Mouse (Mus musculus): Measurements from ENCODE around the gene Dclre1a.
"Not testable (repeated sequence)": the region's sequence is repeated elsewhere in the genome, so short reads cannot be mapped to it uniquely, and the experiment has no call there.

Dclre1a gene

DNA sequence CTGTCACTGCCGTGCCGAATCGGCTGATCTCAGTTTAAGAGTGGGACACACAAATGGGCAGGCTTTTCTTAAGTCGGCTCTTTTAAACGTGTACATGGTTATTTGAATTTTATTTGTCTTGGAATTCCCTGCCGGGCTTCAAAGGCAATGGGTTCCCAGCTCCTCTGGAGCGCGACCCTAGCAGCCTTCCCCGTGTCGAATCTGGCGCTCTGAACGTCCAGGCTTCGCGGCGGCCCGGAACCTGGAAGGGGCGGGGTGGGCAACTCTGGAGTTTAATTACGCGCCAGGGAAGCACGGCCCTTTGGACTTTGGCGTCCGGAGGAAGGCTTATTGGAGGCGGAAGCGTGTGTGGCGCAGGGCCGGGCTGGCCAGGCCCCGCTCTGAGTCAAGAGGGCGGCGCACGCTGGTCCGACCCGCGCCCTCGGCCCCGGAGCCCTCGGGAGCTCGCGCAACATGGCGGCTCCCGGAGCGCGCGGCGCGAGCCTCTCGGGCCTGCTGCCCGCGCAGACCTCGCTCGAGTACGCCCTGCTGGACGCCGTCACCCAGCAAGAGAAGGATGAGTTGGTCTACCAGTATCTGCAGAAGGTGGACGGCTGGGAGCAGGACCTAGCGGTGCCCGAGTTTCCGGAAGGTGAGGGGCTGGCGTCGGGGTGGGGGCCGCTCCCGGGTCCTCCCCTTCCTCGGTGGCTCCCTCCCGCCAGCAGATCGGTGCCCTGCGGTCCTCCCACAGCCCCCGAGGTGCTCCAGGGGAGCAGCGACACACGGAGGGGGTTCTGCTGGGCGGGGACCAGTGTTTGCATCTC lies 409 bp upstream of the Dclre1a start, which contains the start of gene Nhlrc2:
Nhlrc2 (plus strand) TSS at position 32 of the 803 bp plus-strand sequence.
- peak; percentile 44 for DNase-seq (ENCODE audit: low spot score)

- no peak for DNase-seq (ENCODE audit: low spot score)
These were observed 2.0 kb downstream of the Dclre1a start for GRCm38 (mm10) chr19:56546031-56546430.

DNA sequence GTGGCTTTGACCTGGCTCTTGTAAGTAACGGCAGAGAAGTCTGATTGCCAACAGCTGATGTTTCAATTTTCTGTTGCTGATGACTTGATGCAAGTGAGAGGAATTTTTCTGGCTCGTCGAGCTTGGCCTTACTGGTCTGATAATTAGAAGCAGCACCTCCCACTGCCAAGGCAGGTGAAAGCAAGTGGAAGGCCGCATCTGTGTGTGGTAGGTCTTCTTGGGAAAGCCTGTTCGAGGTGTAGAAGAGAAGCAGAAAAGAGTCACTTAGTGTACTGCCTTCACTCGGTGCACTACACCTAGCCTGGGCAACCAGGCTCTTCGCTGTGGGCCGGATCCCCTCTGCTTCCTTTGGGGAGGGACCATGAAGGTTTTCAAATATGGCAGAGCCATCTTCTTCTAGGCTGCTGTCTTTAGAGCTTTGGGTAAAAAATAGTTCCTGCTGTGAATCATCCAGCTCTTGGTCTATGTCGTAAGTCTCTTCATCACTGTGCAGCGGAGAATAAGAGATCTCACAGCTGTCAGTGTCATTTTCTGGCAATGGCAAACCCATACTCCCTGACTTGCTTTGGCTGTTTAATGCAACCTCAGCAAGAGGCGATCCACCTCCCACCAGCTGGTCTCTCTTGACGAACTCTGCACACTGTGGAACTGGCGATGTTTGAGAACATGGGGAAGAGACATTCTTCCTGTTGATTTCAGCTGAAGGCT lies 3.2 kb downstream of the Dclre1a start:
- no peak for DNase-seq (ENCODE audit: low spot score)

DNA sequence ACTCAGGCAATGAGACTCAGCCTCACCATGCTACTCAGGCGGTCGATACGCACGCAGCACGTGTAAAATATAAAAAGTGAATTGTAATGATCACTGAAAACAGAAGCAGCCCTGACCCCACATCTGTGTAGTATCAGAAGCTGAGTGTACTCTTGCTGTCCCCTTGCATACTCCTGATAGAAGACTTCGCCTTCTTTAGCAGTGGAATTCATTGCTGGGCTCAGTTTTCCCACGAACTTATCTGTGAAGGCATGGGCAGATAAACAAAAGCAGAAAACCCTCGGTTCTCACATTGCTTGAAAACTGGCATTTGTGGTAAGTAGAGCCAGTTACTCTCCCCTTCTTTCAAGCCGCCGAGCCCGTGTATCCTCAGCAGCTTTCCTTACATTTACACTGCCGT lies 4.7 kb downstream of the Dclre1a start:
- DNase-seq (ENCODE audit: low spot score): no peak

GRCm38 (mm10) chr19:56535765-56536164 lies 12.3 kb downstream of the Dclre1a start:
- no peak for DNase-seq (ENCODE audit: low spot score)

- DNase-seq (ENCODE audit: low spot score): no peak
These were observed 13.0 kb downstream of the Dclre1a start for GRCm38 (mm10) chr19:56535064-56535463.

GRCm38 (mm10) chr19:56534337-56534736 lies 13.7 kb downstream of the Dclre1a start:
- no peak for DNase-seq (ENCODE audit: low spot score)

DNA sequence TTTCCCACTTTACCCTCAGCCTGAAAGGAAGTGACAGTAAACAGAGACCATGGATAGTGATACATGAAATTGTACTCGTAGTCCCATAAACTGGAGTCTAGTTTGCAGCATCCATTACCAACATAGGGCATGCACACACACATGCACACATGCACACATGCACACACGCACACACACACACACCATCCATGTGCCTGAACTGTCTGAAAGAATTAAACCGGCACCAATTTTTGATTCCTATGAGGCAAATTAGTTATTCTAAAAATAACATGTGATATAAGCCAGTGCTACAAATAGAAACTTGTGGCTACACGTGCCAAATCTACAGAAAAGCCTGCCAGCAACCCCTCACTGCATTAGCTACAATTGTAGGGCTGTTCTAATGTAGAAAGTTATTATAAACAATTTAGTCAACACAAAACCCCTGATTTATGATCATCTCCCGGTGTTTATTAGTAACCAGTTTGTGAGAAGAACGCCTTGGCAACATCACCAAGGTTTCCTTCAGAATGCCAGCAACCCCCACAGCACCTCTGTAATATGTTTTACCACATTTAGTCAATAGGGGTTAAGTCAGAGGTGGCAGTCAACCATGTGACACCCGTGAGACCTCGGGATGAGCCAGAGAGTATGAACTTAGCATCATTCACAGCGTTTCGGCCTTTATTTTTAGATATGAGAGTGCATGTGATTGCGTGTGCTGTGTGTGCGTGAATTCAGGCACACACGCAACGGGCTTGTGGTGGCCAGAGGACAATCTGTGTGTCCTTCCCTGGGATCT lies 14.5 kb downstream of the Dclre1a start:
- no peak for DNase-seq (ENCODE audit: low spot score)

GRCm38 (mm10) chr19:56531251-56531650 lies 16.8 kb downstream of the Dclre1a start:
- DNase-seq (ENCODE audit: low spot score): no peak

- DNase-seq (ENCODE audit: low spot score): not testable (repeated sequence)
These were observed 17.5 kb downstream of the Dclre1a start for GRCm38 (mm10) chr19:56530529-56530928.

GRCm38 (mm10) chr19:56519408-56519807 lies 28.6 kb downstream of the Dclre1a start:
- DNase-seq (ENCODE audit: low spot score): not testable (repeated sequence)

DNA sequence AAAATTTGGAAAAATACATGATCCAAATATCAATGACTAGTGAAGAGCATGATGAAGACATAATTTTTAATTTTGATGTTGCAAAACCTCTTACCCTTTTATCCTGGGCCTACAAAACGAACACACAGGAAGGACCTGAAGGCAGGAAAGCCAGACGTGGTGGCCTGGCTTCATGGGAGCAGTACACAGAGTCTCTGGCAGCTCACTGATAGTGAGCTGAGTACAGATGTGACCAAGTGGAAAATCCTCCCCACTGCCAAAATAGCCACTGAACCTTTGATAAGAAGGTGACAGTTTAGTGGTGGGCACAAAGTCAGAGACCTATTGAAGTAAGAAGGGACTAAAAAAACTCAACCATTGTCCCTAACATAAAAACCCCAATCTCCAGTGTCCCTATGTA lies 34.5 kb downstream of the Dclre1a start:
- not testable (repeated sequence) for DNase-seq (ENCODE audit: low spot score)

GRCm38 (mm10) chr19:56511207-56511606 lies 36.8 kb downstream of the Dclre1a start:
- DNase-seq (ENCODE audit: low spot score): not testable (repeated sequence)

- not testable (repeated sequence) for DNase-seq (ENCODE audit: low spot score)
These were observed 44.5 kb downstream of the Dclre1a start for GRCm38 (mm10) chr19:56503525-56503924.

- not testable (repeated sequence) for DNase-seq (ENCODE audit: low spot score)
These were observed 45.0 kb downstream of the Dclre1a start for GRCm38 (mm10) chr19:56503069-56503468.

- not testable (repeated sequence) for DNase-seq (ENCODE audit: low spot score)
These were observed 53.9 kb downstream of the Dclre1a start for GRCm38 (mm10) chr19:56494157-56494556.

- DNase-seq (ENCODE audit: low spot score): no peak
These were observed 58.4 kb downstream of the Dclre1a start for GRCm38 (mm10) chr19:56489601-56490000.

DNA sequence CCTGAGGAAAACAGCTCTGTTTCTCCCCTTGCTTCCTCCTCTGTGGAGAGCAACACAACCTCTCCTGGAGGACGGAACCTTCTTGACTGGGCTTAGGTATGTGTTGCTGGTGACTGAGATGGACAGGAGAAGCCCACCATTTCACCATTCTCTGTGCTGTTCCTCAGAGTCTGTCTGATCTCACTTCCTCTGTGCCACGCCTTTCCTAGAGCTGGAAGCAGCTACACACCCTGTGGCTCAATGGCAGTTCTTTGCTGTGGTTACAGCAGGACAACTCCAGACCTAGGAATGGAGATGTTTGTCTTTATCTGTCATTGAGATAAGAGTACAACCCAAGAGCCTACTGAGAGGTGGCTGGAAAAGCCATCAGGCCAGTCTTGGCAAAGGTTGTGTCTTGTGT lies 60.7 kb downstream of the Dclre1a start:
- no peak for DNase-seq (ENCODE audit: low spot score)

DNA sequence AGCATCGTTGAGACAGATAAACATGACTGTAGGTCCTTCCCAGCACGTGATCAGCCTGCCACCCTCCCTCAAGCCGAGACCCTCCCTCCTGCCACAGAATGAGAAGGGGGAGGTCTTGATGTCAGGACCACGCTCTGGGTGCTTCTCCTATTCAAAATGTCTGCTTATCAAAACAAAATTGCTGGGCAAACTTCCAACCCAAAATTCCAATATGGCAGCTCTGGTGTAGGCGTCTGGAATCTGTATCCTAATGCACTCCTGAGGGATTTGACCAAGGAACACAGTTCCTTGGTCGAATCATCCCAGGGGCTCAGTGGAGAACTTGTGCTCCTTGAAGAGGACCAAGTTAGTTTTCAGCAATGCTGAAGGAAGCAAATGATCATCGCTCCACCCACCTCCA lies 61.1 kb downstream of the Dclre1a start:
- DNase-seq (ENCODE audit: low spot score): no peak

- DNase-seq (ENCODE audit: low spot score): no peak
These were observed 62.4 kb downstream of the Dclre1a start for GRCm38 (mm10) chr19:56485376-56486271.

DNA sequence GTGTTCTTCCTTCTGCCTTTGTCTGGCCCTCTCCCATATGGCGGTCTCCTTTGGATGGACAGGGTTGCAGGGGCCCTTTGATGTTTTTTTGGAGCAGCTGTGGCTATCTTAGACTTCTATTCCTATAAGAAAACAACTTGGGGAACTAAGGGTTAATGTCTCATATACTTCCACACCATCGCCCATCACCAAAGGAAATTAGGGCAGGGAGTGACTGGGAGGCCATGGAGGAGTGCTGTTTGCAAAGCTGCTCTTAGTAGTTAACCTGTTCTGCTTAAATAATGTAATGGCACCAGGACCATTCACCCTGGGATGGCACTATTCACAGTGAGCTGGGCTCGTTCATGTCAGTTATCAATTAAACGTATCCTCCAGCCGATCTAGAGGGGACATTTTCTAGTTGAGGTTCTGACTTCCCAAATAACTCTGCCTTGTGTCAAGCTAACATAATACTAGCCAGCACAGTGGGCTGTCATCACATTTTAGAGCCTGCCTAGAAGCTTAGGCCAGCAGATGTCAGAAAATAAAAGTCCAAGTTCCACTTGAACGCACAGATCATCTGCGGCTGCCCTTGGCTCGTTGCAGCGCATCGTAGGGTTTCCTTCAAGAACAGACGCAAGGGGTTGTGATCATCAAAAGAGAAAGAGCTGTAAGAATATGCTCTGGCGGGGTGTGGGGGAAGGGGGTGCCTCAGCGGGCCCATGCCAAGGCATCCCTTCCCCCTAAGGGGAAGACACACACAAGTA lies 63.2 kb downstream of the Dclre1a start:
- no peak for DNase-seq (ENCODE audit: low spot score)
